Mouse (Mus musculus) erythroid progenitor cell, adult 5-6 weeks (primary cell): ENCODE results near the gene March4. TPM values are rescaled to one million over a fixed set of nuclear protein-coding genes. Genes with fewer than 3 reads are reported as not detected.

ENCODE experiments used
- ATAC-seq: replicated peaks from 2 replicates; pipeline ENCODE4 v1.8.0; 2016; ENCODE audit warnings: moderate number of reproducible peaks, mild to moderate bottlenecking, moderate TSS enrichment, inconsistent platforms; ENCODE audit not compliant: poor library complexity, low FRiP score, severe bottlenecking
- total RNA-seq, 2 experiments: library from RNA; stranded (forward) in 1 of 2; stranded (reverse) in 1 of 2; fragments of 150-400 nt in 1 of 2; fragments of 186-747, 209-891 nt in 1 of 2; gene quantifications; 2 replicates each; pipeline versions ENCODE4 v1.2.3 to v1.2.4; 2015 to 2017; ENCODE audit warnings: low replicate concordance in 2 of 2

Gene March4
- total RNA-seq (2015; ENCODE audit: low replicate concordance) (not detected in 2 replicates), total RNA-seq (2017; ENCODE audit: low replicate concordance) (not detected in 2 replicates)

DNA sequence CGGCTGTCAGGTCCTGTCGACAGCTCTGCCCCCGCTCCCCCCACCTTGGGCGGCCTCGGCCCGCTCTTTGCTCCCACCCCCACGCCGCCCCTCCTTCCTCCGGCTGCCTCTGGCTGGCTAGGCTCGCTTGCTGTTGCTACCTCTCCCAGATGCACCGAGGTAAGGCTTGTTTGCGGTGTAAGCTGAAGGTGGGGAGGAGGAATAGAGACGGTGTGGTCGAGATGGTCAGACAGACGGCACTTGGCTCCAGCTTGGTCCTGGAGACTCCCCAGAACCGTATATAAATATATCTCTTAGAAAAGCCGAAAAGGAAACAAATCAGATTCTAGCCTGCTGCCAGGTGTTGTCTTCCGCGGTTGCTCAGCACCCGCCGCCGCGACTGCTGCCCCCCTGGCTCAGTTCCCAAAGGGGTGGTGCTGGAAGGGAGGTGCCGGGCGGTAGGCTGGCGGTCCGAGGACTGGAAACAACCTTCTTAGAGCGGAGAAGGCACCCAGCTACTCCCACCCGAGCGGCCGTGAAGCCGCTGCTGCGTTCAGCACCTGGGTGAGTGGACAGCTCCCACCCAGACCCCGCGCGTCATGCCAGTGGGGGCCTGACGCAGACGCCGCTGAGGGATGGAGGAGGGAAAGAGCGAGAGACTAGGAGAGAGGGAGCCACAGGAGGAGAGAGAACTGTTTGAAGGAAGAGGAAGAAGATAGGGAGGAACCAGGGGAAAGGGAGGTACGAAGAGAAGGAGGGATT, at the start of gene March4:
March4 (minus strand) TSS at position 320 of the 741 bp plus-strand sequence.
- no peak for ATAC-seq

DNA sequence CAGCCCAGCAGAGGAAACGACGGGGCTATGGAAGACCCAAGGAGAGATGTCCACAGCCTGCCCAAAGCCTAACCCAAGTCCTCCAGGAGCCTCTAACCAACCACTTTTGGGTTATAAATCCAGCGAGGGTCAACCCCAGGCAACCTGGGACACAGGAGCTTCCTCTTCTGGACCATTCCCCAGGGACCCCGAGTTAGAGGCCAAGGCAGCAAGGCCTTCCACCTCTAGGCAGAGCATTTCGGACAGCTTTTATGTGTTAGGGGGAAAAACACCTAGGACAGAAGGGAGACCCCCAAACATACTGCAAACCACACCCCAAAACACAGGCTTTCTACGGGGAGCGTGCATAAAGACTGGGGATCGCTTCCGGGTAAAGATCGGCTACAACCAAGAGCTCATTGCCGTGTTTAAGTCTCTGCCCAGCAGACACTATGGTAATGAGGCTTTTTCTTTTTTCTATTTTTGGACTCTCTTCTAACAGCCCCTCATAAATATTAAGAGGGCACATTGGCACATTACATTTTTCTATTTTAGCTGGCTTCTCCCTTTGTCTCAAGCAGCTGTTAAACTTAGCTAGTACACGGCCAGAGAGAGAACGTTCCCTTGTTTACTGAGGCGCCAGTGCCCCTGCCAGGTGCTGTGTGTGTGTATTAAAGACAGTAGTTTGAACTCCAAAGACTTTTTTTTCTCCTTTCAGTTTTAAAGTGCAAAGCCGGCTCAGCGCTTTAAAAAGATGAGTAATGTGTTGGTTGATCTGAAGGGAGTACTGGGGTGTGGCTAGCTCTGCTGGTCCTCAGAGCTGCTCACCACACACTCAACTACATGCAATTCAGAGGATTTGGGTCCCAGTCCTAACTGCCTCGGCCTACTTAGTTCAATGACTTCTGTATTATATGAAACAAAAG, 49.5 kb upstream of the March4 start:
- ATAC-seq, result no peak

GRCm38 (mm10) chr1:72583906-72584305, 47.2 kb upstream of the March4 start:
- ATAC-seq, result no peak

GRCm38 (mm10) chr1:72582947-72583731, 46.4 kb upstream of the March4 start, which contains the start of gene Smarcal1:
Smarcal1 (plus strand) TSS chr1:72583251.
- peak; percentile 98 for ATAC-seq

- ATAC-seq, result no peak
Observed at GRCm38 (mm10) chr1:72578806-72579205, 42.1 kb upstream of the March4 start.

- ATAC-seq, result no peak
Observed at GRCm38 (mm10) chr1:72578351-72578750, 41.6 kb upstream of the March4 start.

DNA sequence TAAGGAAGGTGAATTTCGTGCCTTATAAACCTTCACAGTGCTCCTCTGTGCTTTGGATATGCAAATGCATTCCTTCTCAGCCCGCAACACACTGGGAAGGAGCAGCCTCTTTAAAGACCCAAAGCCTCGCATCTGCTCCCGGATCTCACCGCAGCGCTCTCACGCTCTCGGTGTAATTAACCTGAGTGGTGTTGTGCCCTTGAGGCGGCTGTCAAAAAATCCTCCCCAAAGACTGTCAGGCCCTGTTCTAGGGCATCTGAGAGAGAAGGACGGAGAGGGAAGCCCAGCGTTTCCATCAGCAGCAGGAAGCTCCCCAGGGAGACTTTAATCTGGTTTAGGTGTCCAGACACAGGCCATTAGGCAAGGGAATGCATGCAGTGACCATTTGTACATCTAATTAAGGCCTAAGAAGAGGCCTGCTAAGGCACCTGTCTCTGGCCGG, 40.8 kb upstream of the March4 start:
- no peak for ATAC-seq

DNA sequence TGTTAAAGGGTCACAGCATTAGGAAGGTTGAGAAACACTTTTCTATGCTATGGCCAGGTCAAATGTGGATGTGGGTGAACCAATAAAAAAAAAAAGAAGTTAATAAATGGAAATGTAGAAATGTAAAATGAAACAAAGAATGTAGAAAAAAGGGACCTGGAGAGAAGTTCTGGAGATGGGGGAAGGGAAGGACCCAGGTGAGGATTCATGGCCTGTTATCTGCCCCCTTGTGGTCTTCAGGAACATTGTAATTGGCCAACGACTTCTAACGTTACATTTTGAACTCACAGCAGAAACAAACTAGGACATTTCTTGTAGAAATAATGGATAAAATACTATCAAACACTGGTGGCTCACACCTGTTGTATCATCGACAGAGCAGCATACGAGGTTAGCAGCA, 38.4 kb upstream of the March4 start:
- ATAC-seq, result no peak

DNA sequence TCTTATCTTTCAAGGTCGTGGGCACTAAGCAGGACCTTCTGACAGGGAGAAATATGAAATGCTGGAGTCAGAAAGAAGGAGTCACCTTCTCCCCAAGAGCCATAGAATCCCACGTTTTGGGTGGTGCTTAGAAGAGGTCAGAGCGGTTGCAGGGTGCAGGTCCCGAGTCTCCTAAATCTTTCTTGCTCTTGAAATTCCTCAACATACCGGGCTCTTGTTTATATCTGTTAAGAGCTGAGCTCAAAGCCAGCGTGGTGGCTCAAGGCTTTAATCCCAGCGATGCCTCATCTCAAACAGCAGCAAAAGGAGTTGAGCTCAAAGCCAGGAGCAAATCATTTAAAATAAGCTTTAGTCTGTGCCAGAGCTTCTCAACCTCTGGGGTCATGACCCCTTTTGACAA, 37.9 kb upstream of the March4 start:
- no peak for ATAC-seq

DNA sequence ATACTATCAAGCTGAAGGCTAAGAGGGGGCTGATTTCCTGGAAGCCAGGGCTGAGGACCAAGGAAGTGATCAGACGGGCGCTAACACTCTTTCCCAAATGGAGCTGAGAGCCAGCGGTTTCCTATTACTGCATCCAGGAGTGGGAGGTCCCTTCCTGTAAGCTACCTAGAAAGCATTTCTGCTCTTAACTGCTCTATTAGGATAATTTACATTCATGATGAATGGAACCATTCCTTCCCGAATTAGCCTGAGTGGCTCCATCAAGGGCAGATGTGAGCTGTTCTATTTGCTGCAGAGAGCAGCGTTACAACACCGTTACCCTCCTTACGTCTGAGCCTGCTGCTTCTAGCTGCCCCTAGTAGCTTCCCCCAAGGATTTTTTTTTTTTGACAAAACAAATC, 37.3 kb upstream of the March4 start:
- no peak for ATAC-seq

DNA sequence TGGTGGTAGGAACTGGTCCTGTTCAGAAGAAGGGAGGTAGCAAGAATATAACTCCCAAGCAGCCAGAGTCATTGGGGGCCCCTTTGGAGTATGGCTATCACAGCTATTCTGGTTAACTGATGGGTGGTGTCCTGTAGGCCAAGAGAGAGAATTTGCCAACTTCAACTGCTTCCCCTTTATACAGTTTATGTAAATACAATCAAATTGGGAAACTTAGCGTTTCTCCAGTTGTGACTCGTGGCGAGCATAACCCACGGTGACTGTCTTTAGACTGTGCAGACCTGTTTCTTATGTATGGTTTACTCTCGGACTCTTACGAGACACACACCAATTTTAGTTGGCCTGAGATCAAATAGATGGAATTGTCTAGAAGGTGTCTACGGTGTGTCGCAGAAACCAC, 32.0 kb upstream of the March4 start:
- no peak for ATAC-seq

DNA sequence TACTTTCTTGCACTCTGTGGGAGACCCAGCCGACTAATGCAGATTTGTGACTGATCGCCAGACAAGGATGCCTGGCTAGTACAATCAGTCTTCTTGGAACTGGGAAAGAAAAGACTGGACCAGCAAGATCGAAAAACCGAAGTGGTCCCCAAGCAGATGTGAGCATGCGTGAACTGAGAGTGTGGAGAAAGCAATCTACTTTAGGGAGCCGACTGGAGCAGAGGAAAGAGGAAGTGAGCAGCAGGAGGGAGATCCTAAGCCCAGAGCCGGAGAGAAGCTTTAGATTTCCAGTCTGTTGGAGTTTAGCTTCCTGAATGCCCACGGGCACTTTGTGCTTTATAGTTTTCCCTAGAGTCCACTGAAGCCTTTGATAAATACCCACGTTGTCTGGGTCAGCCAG, 30.3 kb upstream of the March4 start:
- ATAC-seq, result no peak

DNA sequence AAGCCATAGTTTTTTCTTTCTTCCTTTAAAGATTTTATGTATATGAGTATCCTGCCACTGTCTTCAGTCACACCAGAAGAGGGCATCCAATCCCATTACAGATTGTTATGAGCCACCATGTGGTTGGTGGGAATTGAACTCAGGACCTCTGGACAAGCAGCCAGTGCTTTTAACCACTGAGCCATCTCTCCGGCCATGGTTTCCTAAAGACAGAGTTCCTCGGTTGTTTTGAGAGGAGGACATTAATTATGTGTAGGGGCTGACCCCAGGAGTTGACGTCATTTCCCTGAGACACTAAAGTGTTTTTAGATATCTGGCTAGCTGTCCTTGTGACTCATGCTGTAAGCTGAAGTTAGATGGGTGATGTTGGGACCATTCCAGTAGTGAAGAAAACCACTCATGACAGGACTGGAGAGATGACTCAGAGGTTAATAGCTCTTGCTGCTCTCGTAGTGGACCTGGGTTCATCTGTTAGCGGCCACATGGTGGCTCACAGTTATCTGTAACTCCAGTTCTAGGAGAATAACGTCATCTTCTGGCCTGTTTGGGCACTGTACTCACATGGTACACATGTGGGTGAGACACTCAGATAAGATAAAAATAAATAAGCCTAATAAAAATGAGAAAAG, 27.7 kb upstream of the March4 start:
- ATAC-seq, result no peak

GRCm38 (mm10) chr1:72558625-72559024, 21.9 kb upstream of the March4 start:
- no peak for ATAC-seq

DNA sequence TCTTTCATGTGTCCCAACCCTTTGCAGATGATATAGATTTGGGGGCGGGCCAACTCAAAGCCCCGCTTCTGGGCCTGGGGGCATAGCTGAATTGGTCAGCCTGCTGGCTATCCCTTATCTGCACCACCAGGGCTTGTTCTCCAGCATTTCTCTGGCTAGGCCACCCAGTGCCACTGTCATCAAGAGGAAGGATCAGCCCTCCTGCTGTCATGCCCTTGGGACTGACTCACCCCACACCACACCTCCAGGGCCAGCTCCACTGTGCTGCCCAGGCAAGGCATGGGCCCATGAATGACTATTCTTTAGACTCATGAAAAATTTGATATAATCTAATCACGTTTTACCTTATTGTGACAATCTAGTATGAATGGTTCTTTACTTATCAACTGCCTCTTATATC, 19.7 kb upstream of the March4 start:
- ATAC-seq, result no peak

DNA sequence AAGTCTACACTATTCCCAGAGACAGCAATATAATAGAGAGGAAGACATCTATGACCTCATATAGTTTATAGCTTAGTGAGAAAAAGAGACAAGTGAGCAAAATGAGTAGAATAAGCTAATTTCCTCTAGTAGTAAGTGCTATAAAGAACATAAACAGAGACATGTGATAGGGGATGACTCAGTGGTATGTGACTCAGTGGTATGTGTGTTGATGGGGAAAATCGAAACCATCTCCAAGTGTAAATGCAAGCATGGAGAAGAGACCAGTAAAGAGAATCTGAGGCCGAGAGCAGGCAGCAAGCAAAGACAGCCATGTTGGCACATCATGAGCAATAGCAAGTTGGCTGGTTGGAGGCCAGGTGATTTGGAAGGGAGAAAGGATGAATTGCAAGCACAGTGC, 13.6 kb upstream of the March4 start:
- no peak for ATAC-seq

DNA sequence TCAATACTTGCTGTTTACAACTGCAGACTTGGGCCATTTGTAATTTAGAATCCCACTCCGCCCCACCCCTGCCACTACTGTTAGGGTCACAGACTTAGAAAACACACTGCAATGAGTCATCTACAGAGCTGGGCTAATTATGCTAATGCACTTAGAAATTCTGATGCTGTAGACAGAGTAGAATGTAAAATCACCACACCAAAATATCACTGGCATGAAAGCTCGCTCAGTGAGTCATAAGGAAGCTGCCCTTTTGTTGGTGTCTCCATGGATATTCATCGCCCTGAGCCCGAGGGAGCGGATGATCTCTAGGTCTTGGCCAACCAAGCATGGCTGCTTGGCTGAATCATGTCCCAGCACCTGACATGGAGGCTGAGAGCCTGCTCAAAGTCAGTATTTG, 1.5 kb upstream of the March4 start:
- no peak for ATAC-seq

- ATAC-seq, result no peak
Observed at GRCm38 (mm10) chr1:72535725-72536571, 782 bp downstream of the March4 start.

GRCm38 (mm10) chr1:72533439-72533838, 3.3 kb downstream of the March4 start:
- no peak for ATAC-seq
